Mouse (Mus musculus) heart, postnatal 0 days (tissue): Measurements from ENCODE around the gene Rsph14. TPM values are rescaled to one million over a fixed set of nuclear protein-coding genes. Genes with fewer than 3 reads are reported as not detected.

Experiments used
- ATAC-seq: fragments of 200-750 bp; cut with Nextera tagmentation; 2 replicates; pipeline ENCODE4 v1.8.0; 2017; ENCODE audit warnings: low read depth, moderate number of reproducible peaks, moderate library complexity; ENCODE audit not compliant: insufficient read depth
- DNase-seq: peaks from one replicate; pipeline ENCODE4 v3.0.0-alpha.2; 2016; ENCODE audit warnings: low spot score
- H3K27ac ChIP-seq: fragments of 300-500 bp; sonication (generic); 2 replicates; pipeline ENCODE4 v1.5.1; 2014; ENCODE audit warnings: low read depth, mild to moderate bottlenecking
- H3K27me3 ChIP-seq: fragments of 300-500 bp; sonication (generic); 2 replicates; pipeline ENCODE4 v1.6.1; 2014; ENCODE audit warnings: low read length, mixed read lengths; ENCODE audit not compliant: control insufficient read depth, insufficient read depth
- H3K36me3 ChIP-seq: fragments of 300-500 bp; sonication (generic); replicated peaks from 2 replicates; pipeline ENCODE4 v1.6.1; 2014; ENCODE audit warnings: low read length, mixed read lengths; ENCODE audit not compliant: control insufficient read depth, insufficient read depth
- H3K4me1 ChIP-seq: fragments of 300-500 bp; sonication (generic); 2 replicates; pipeline ENCODE4 v1.6.1; 2014; ENCODE audit warnings: antibody characterized with exemption; ENCODE audit not compliant: control insufficient read depth, insufficient read depth
- H3K4me2 ChIP-seq: fragments of 300-500 bp; sonication (generic); 2 replicates; pipeline ENCODE4 v1.6.1; 2014; ENCODE audit warnings: low read depth, mild to moderate bottlenecking, low read length, moderate library complexity
- H3K4me3 ChIP-seq: fragments of 300-500 bp; sonication (generic); 2 replicates; pipeline ENCODE4 v1.5.1; 2014; ENCODE audit warnings: low read depth, low read length
- H3K9ac ChIP-seq: fragments of 300-500 bp; sonication (generic); replicated peaks from 2 replicates; pipeline ENCODE4 v1.6.1; 2014; ENCODE audit warnings: low read depth, low read length, mixed read lengths
- H3K9me3 ChIP-seq: fragments of 300-500 bp; sonication (generic); replicated peaks from 2 replicates; pipeline ENCODE4 v1.6.1; 2016; ENCODE audit warnings: low read length; ENCODE audit not compliant: control insufficient read depth
- CTCF ChIP-seq: IDR thresholded peaks from 2 replicates; pipeline ENCODE4 v1.5.1; 2016; ENCODE audit warnings: antibody characterized with exemption, control low read depth, low read depth
- EP300 ChIP-seq: IDR thresholded peaks from 2 replicates; pipeline ENCODE4 v1.6.1; 2016; ENCODE audit warnings: antibody characterized with exemption, low read depth
- WGBS: fragments of 180-500 bp; shearing (Covaris S2); extraction: QIAGEN DNeasy Blood & Tissue Kit; methylation state at CpG from one replicate; pipeline ENCODE4 v1.1.7; 2014; 5-methylcytosine and 5-hydroxymethylcytosine counted together
- polyA plus RNA-seq: library from polyadenylated mRNA; unstranded; fragments of >200 nt; fragmentation: Nextera tagmentation; extraction: Ambion mirVana; gene quantifications from 2 replicates; pipeline ENCODE4 v1.2.1, GENCODE M21; 2015
- total RNA-seq: library from RNA; depleted of rRNA; stranded (reverse); fragments of >200 nt; gene quantifications from 2 replicates; pipeline ENCODE4 v1.2.3, GENCODE M21; 2014; ENCODE audit warnings: low replicate concordance

The Rsph14 gene
- total and polyA plus RNA-seq, 2 experiments from 2014 or later: not detected

DNA sequence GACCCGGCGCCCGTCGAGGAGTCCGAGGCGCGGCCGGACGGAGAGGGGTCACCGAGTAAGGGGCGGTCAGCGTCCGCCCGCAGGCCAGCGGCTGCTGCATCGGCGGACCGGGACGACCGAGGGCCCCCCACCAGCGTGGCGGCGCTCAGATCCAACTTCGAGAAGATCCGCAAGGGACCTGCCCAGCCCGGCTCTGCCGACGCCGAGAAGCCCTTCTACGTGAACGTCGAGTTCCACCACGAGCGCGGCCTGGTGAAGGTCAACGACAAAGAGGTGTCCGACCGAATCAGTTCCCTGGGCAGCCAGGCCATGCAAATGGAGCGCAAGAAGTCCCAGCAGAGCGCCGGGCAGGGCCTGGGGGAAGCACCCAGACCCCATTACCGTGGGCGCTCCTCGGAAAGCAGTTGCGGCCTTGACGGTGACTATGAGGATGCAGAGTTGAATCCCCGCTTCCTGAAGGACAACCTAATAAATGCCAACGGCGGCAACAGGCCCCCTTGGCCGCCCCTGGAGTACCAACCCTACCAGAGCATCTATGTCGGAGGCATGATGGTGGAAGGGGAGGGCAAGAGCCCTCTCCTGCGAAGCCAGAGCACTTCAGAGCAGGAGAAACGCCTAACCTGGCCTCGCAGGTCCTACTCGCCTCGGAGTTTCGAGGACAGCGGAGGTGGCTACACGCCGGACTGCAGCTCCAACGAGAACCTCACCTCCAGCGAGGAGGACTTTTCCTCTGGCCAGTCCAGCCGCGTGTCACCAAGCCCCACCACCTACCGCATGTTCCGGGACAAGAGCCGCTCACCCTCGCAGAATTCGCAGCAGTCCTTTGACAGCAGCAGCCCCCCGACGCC lies 29.2 kb upstream of the Rsph14 start:
- DNase-seq: no peak
- peaks cover 27% of the 10 kb centered on the region for H3K4me1 ChIP-seq
- peak overlapping the region; percentile 87 for H3K4me3 ChIP-seq
- TF ChIP-seq CTCF (no peak), EP300 (no peak)
- no peaks in the 10 kb centered on the region for H3K9me3 ChIP-seq
- 5% methylated on average over 58 of the region's 71 CpGs for WGBS
- peak overlapping the region; percentile 65 for H3K9ac ChIP-seq
- H3K27ac ChIP-seq: no peak overlapping the region
- no peaks in the 10 kb centered on the region for H3K36me3 ChIP-seq
- peak overlapping the region; percentile 97 for H3K4me2 ChIP-seq
- peaks cover 40% of the 10 kb centered on the region for H3K27me3 ChIP-seq
- ATAC-seq: no peak

DNA sequence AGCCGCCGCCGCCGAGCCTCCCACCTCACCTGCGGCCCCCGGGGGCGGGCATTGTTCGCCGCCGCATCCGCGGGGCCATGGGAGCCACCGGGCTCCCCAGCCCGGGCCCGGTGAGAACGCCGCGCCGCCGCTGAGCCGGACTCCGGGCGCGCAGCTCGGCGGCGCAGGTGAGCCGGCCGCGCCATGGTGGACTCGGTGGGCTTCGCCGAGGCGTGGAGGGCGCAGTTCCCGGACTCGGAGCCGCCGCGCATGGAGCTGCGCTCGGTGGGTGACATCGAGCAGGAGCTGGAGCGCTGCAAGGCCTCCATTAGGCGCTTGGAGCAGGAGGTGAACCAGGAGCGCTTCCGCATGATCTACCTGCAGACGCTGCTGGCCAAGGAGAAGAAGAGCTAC lies 28.5 kb upstream of the Rsph14 start:
- Histone ChIP-seq H3K4me2 (peak overlapping the region; percentile 97), H3K4me1 (peaks cover 27% of the 10 kb centered on the region), H3K4me3 (peak overlapping the region; percentile 87), H3K9ac (peak overlapping the region; percentile 65), H3K27me3 (peaks cover 45% of the 10 kb centered on the region), H3K36me3 (no peaks in the 10 kb centered on the region), H3K9me3 (no peaks in the 10 kb centered on the region), H3K27ac (no peak overlapping the region)
- ATAC-seq: peak; percentile 24
- no peak for DNase-seq
- no peak for TF ChIP-seq EP300
- TF ChIP-seq CTCF: no peak
- WGBS: under 1% methylated on average over 19 of the region's 48 CpGs

DNA sequence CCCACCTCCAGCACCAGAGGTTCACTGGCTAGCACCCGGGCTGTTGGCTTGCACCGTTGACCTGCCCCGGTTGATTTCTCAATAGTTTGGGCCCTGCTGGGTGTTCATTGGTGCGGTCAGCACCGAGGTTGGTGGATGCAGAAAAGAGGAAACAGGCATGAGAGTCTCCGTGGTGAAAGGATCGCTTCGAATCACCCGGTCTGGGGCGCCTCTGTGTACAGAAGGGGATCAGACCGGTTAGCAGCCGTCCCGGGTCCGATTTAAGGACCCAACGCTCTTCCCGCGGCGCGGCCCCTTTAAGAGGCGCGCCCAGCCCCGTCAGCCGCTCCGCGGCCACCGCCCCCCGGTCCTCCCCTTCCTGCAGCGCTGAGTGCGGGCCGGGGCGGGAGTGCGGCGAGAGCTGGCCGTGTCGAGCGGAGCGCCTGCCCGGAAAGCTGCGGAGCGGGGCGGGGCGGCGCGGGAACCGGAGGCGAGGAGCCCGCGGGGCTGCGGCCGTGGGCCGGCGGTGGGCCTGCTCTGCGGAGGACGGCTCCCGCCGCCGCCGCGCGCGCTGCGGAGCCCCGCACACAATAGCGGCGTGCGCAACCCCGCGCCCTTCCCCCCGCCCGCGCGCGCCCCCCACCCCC lies 27.9 kb upstream of the Rsph14 start, which contains the start of gene Bcr:
Bcr (plus strand) TSS at position 376 of the 626 bp plus-strand sequence.
- H3K27ac ChIP-seq: no peak within 1 kb of the TSS
- peaks cover 27% of the 10 kb centered on the region for H3K4me1 ChIP-seq
- ATAC-seq: peak; percentile 80
- peak within 1 kb of the TSS; percentile 97 for H3K4me2 ChIP-seq
- H3K27me3 ChIP-seq: peaks cover 48% of the 10 kb centered on the region
- under 1% methylated on average over 48 of the region's 73 CpGs for WGBS
- no peaks in the 10 kb centered on the region for H3K9me3 ChIP-seq
- H3K4me3 ChIP-seq: peak within 1 kb of the TSS; percentile 87
- peak within 1 kb of the TSS; percentile 65 for H3K9ac ChIP-seq
- no peaks in the 10 kb centered on the region for H3K36me3 ChIP-seq
- peak; percentile 50 for DNase-seq
- TF ChIP-seq EP300 (no peak), CTCF (no peak)

DNA sequence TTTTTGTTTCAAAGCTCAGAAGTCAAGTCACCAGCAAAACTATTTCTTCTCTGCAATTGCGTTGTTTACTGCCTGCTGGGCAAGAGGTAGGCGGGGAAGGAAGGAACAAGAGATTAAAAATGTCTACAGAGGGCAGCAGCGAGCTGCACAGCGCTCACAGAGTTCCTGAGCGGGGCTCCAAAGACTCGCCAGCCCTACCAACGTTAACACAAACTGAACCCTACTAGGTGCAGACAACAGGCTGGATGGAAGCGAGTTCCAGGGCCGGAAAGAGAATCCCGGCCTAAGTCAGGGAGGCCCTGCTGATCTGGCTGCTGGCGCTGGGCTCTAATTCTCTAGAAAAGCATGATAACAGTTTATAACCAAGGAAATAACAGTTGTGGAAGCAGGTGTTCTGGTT lies 27.0 kb upstream of the Rsph14 start:
- peak; percentile 75 for TF ChIP-seq CTCF
- TF ChIP-seq EP300: no peak
- ATAC-seq: peak; percentile 54
- peak overlapping the region; percentile 87; the same call in 1 of the 2 replicates for H3K4me3 ChIP-seq
- WGBS: 2% methylated on average over 11 of the region's 11 CpGs
- H3K4me1 ChIP-seq: peaks cover 27% of the 10 kb centered on the region
- no peak overlapping the region for H3K9ac ChIP-seq
- H3K36me3 ChIP-seq: no peaks in the 10 kb centered on the region
- H3K27ac ChIP-seq: no peak overlapping the region
- peak; percentile 55 for DNase-seq
- no peaks in the 10 kb centered on the region for H3K9me3 ChIP-seq
- peak overlapping the region; percentile 97 for H3K4me2 ChIP-seq
- peaks cover 48% of the 10 kb centered on the region for H3K27me3 ChIP-seq

DNA sequence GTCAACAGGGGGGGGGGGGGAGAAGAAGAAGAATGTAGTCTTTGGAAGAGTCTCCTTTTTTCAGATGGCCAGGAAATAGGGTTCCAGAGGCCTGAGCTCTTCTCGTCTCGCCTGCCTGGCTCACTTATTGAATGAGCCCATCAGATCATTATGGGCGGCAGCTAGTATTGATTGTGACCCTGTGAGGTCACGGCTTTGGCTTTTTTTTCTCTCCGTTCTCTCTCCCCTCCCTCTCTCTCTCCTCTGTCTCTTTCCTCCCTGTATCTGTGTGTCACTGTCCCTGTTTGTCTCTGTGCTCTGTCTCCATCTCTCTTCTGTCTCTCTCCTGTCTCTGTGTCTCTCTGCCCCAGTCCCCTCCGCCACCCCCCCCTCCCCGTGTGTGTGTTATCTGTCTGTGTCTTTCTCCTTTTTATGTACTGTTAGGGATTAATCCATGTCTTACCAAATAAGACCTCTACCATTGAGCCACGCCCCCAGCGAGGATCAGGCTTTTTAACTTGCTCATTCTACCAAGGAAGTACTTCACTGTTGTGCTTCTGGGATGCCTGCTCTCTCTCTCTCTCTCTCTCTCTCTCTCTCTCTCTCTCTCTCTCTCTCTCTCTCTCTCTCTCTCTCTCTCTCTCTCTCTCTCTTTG lies 26.5 kb upstream of the Rsph14 start:
- H3K9me3 ChIP-seq: no peaks in the 10 kb centered on the region
- no peak overlapping the region for H3K4me2 ChIP-seq
- no peak overlapping the region for H3K9ac ChIP-seq
- TF ChIP-seq EP300 (no peak), CTCF (no peak)
- ATAC-seq (no peak), DNase-seq (no peak)
- H3K27ac ChIP-seq: no peak overlapping the region
- peaks cover 30% of the 10 kb centered on the region for H3K4me1 ChIP-seq
- H3K4me3 ChIP-seq: no peak overlapping the region
- WGBS: 54% methylated on average over 9 of the region's 9 CpGs
- H3K27me3 ChIP-seq: peaks cover 48% of the 10 kb centered on the region
- H3K36me3 ChIP-seq: no peaks in the 10 kb centered on the region
